Mouse (Mus musculus): ENCODE measurements around the gene Rassf5. TPM values are rescaled to one million over a fixed set of nuclear protein-coding genes. Genes with fewer than 3 reads are reported as not detected.
A peak's percentile ranks its signal among the peaks of the same experiment; 100 is the strongest.
"Not testable (repeated sequence)": the region's sequence is repeated elsewhere in the genome, so short reads cannot be mapped to it uniquely, and the experiment has no call there.

Rassf5 gene
- polyA plus RNA-seq, 1 experiment from 2014 or later, result 1.2 TPM

GRCm38 (mm10) chr1:131278606-131279455 lies 33.8 kb upstream of the Rassf5 start:
- Histone ChIP-seq H3K9me3 (no peaks in the 10 kb centered on the region), H3K36me3 (replicated peaks) (no peaks in the 10 kb centered on the region), H3K27me3 (replicated peaks; ENCODE audit: low read depth, poor library complexity, severe bottlenecking) (no peaks in the 10 kb centered on the region), H3K4me3 (peak overlapping the region; percentile 47), H3K4me1 (peaks cover 43% of the 10 kb centered on the region), H3K27ac (replicated peaks) (peak overlapping the region; percentile 70)
- WGBS, result 51% methylated on average over 8 of the region's 8 CpGs
- no peak for DNase-seq (ENCODE audit: low spot score)

DNA sequence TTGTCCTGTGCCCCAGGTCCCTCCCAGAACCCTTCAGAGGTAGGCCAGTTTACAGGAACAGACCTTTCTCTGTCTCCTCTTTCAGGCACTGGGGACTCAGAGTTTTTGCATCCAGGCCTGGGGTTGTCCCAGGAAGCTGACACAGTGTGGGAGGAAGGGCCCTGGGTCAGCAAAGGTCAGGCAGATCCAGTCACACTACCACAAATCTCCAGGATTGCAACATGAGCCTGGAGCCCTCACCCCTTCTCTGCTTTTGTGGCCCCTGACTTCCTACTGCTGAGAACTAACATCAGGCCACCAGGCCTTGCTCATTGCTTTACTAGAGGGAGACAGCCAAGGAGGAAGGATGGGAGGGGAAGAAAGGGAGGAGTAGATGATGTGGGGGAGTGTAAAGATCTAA lies 31.8 kb upstream of the Rassf5 start:
- Histone ChIP-seq H3K27me3 (replicated peaks; ENCODE audit: low read depth, poor library complexity, severe bottlenecking) (no peaks in the 10 kb centered on the region), H3K4me3 (no peak overlapping the region), H3K9me3 (no peaks in the 10 kb centered on the region), H3K27ac (replicated peaks) (peak overlapping the region; percentile 24), H3K4me1 (peaks cover 50% of the 10 kb centered on the region), H3K36me3 (replicated peaks) (no peaks in the 10 kb centered on the region)
- no peak for DNase-seq (ENCODE audit: low spot score)

DNA sequence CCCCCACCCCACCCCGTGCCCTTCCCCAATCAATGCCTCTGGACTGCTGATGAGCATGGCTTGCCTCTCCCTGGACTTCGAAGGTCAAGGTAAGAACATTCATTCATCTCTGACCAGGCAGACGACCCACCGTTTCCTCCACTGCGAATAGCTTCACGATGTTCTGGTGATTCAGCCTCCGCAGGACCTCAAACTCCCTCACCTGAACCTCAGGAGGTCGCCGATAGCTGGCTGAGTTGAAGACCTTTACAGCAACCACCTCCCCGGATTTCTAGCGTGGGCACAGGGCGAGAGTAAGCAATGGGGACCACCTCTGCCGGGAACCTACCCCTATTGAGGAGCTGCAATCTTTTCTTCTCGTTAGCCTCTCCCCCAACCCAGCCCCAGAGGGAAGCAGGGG lies 30.5 kb upstream of the Rassf5 start:
- no peak for DNase-seq (ENCODE audit: low spot score)
- 79% methylated on average over 14 of the region's 14 CpGs for WGBS
- no peaks in the 10 kb centered on the region for H3K36me3 ChIP-seq (replicated peaks)

GRCm38 (mm10) chr1:131274725-131275539 lies 29.9 kb upstream of the Rassf5 start:
- DNase-seq (ENCODE audit: low spot score), result no peak
- H3K36me3 ChIP-seq (replicated peaks), result no peaks in the 10 kb centered on the region
- peaks cover 1% of the 10 kb centered on the region; the same call in 1 of the 2 replicates for H3K27me3 ChIP-seq (replicated peaks; ENCODE audit: low read depth, poor library complexity, severe bottlenecking)
- no peak overlapping the region for H3K4me3 ChIP-seq
- no peak overlapping the region for H3K27ac ChIP-seq (replicated peaks)
- H3K4me1 ChIP-seq, result peaks cover 48% of the 10 kb centered on the region
- no peaks in the 10 kb centered on the region for H3K9me3 ChIP-seq
- WGBS, result 48% methylated on average over 22 of the region's 22 CpGs

More for the DNA sequence above, 30.5 kb upstream of the Rassf5 start:
- Histone ChIP-seq H3K27me3 (replicated peaks; ENCODE audit: low read depth, poor library complexity, severe bottlenecking) (no peaks in the 10 kb centered on the region), H3K4me3 (no peak overlapping the region), H3K9me3 (no peaks in the 10 kb centered on the region), H3K4me1 (peaks cover 50% of the 10 kb centered on the region), H3K27ac (replicated peaks) (no peak overlapping the region)

DNA sequence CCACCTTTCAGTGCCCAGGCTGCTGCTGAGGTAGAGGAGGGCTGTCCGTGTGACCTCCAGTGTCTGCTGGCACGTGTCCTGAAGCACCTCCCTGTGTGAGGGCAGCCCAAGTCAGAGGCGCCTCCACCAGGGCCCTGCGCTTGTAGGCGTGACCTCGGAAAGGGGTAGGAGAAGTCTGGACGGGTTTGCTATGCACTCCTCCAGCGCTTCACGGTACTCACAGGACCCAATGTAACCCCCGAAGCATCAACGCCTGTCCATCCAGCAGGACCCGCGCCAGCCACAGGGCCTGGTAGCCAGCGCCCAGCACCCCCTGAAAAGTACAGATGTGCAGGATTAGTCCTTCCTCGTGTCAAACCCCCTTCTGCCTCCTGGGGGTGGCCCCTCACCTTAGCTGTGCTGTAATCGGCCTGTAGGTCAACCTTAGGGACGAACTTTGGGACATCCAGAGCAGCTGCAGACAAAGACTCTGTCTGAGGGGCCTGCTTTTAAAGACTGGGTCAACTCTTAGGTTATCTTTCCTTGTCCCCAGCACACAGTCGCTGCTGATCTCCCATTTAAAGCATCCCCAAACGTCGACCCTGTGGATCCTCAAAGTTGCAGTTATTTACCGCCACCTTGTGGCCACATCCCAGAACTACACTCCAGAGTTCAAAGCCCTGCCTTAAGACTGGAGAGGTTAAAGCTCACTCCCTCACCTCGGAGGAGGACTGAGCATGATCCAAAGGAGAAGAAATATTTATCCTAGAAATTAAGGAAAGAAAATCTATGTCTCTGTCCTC lies 24.9 kb upstream of the Rassf5 start:
- Histone ChIP-seq H3K27me3 (replicated peaks; ENCODE audit: low read depth, poor library complexity, severe bottlenecking) (peaks cover 11% of the 10 kb centered on the region), H3K4me3 (no peak overlapping the region), H3K27ac (replicated peaks) (no peak overlapping the region), H3K36me3 (replicated peaks) (no peaks in the 10 kb centered on the region), H3K9me3 (no peaks in the 10 kb centered on the region), H3K4me1 (peaks cover 19% of the 10 kb centered on the region)
- peak; percentile 84 for DNase-seq (ENCODE audit: low spot score)
- 29% methylated on average over 22 of the region's 22 CpGs for WGBS

- 83% methylated on average over 10 of the region's 10 CpGs for whole genome bisulfite sequencing
- no peaks in the 10 kb centered on the region for H3K36me3 ChIP-seq (replicated peaks)
- peaks cover 17% of the 10 kb centered on the region for H3K4me1 ChIP-seq
- H3K27me3 ChIP-seq (replicated peaks; ENCODE audit: low read depth, poor library complexity, severe bottlenecking), result peaks cover 11% of the 10 kb centered on the region
- H3K9me3 ChIP-seq, result no peaks in the 10 kb centered on the region
- DNase-seq (ENCODE audit: low spot score), result no peak
- H3K4me3 ChIP-seq, result no peak overlapping the region
- no peak overlapping the region for H3K27ac ChIP-seq (replicated peaks)
These were observed 23.7 kb upstream of the Rassf5 start for GRCm38 (mm10) chr1:131268776-131269175.

GRCm38 (mm10) chr1:131263905-131264304 lies 18.8 kb upstream of the Rassf5 start:
- no peak for DNase-seq (ENCODE audit: low spot score)
- H3K4me1 ChIP-seq, result no peaks in the 10 kb centered on the region
- H3K36me3 ChIP-seq (replicated peaks), result no peaks in the 10 kb centered on the region
- H3K4me3 ChIP-seq, result no peak overlapping the region
- H3K9me3 ChIP-seq, result no peaks in the 10 kb centered on the region
- H3K27ac ChIP-seq (replicated peaks), result no peak overlapping the region
- 76% methylated on average over 12 of the region's 12 CpGs for WGBS
- H3K27me3 ChIP-seq (replicated peaks; ENCODE audit: low read depth, poor library complexity, severe bottlenecking), result peaks cover 14% of the 10 kb centered on the region

DNA sequence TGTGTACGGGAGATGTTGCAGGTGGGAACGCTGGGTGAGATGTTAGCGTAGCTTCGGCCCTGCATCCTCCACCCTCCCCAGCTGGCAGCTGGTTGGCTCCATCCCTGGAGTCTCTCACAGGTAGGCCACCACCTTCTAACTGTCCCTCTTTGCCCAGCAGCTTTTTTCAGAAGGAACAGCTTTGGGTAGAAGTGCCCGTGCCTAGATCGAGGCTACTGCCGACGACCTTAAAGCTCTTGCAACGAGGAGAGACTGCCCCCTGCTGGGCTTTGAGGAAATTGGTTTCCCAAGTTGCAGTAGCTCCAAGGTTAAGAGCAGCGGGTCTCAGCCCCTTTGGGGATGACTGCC lies 15.2 kb upstream of the Rassf5 start:
- no peak overlapping the region for H3K27ac ChIP-seq (replicated peaks)
- H3K27me3 ChIP-seq (replicated peaks; ENCODE audit: low read depth, poor library complexity, severe bottlenecking), result peaks cover 14% of the 10 kb centered on the region
- no peaks in the 10 kb centered on the region for H3K36me3 ChIP-seq (replicated peaks)
- H3K9me3 ChIP-seq, result no peaks in the 10 kb centered on the region
- H3K4me3 ChIP-seq, result no peak overlapping the region
- 30% methylated on average over 10 of the region's 10 CpGs for WGBS
- DNase-seq (ENCODE audit: low spot score), result peak; percentile 83
- no peaks in the 10 kb centered on the region for H3K4me1 ChIP-seq

GRCm38 (mm10) chr1:131259632-131260308 lies 14.7 kb upstream of the Rassf5 start:
- Histone ChIP-seq H3K27ac (replicated peaks) (no peak overlapping the region), H3K4me3 (no peak overlapping the region), H3K9me3 (no peaks in the 10 kb centered on the region), H3K36me3 (replicated peaks) (no peaks in the 10 kb centered on the region), H3K27me3 (replicated peaks; ENCODE audit: low read depth, poor library complexity, severe bottlenecking) (peaks cover 14% of the 10 kb centered on the region), H3K4me1 (no peaks in the 10 kb centered on the region)
- WGBS, result 65% methylated on average over 10 of the region's 10 CpGs
- no peak for DNase-seq (ENCODE audit: low spot score)

DNA sequence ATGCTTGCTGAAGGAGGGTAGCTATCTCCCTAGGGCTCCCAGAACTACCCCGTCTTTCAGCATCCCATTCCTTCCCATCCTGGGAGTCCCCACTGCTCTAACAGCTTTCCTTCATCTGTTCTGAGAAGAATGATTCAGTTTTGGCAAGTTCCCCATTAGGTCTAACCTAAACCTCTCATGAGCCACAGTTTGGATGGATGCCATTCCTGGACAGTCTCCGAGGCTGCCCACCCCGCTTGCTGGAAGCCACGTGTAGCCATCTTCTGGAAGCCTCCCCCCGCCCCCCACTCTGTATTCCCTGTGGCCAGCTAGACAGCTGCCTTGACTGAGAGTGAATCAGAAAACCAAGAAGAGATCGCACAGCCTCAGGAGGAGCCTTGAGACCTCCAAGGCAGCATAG lies 12.2 kb upstream of the Rassf5 start:
- DNase-seq (ENCODE audit: low spot score), result no peak
- Histone ChIP-seq H3K9me3 (no peaks in the 10 kb centered on the region), H3K4me1 (no peaks in the 10 kb centered on the region), H3K27me3 (replicated peaks; ENCODE audit: low read depth, poor library complexity, severe bottlenecking) (peaks cover 18% of the 10 kb centered on the region), H3K4me3 (no peak overlapping the region), H3K36me3 (replicated peaks) (no peaks in the 10 kb centered on the region), H3K27ac (replicated peaks) (no peak overlapping the region)
- WGBS, result 87% methylated on average over 6 of the region's 6 CpGs

GRCm38 (mm10) chr1:131252516-131253250 lies 7.6 kb upstream of the Rassf5 start:
- peaks cover 25% of the 10 kb centered on the region for H3K27me3 ChIP-seq (replicated peaks; ENCODE audit: low read depth, poor library complexity, severe bottlenecking)
- 84% methylated on average over 7 of the region's 7 CpGs for WGBS
- not testable (repeated sequence) for H3K4me3 ChIP-seq; H3K4me1 ChIP-seq; DNase-seq (ENCODE audit: low spot score); H3K27ac ChIP-seq (replicated peaks); H3K9me3 ChIP-seq; H3K36me3 ChIP-seq (replicated peaks)
